Mouse (Mus musculus): Measurements from ENCODE around the gene Ctbp2.
A peak's percentile ranks its signal among the peaks of the same experiment; 100 is the strongest.

Gene Ctbp2

DNA sequence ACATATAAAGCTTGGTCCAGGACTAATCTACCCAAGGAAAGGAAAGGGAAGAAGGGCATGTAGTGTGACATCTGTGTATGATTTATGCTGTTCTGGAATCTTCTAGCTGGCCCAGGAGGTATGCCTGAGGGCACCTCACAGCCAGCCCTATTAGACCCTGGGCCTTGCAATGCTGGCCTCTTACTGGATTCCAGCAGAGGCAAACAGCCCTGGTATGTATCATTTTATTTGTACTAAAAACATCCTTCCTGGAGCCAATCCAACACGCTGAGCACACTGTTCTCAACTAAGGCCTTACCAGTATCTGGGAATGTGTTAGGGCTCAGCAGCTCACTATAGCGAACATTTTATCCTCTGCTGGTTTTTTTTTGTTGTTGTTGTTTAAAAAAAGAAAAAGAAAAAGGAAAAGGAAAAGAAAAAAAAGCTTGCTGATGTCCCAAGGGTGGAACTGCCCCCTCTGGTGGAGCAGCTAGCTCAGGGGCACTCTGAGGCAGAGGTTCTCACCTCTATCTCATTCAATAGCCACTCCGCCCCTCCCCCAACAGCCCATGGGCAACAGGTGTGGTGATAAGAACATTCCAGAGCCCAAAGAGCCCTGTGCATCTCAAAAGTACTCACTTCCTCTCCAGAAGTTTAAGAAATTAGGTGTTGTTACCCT, 83.3 kb downstream of the Ctbp2 start:
- DNase-seq (ENCODE audit: low spot score), result no peak

DNA sequence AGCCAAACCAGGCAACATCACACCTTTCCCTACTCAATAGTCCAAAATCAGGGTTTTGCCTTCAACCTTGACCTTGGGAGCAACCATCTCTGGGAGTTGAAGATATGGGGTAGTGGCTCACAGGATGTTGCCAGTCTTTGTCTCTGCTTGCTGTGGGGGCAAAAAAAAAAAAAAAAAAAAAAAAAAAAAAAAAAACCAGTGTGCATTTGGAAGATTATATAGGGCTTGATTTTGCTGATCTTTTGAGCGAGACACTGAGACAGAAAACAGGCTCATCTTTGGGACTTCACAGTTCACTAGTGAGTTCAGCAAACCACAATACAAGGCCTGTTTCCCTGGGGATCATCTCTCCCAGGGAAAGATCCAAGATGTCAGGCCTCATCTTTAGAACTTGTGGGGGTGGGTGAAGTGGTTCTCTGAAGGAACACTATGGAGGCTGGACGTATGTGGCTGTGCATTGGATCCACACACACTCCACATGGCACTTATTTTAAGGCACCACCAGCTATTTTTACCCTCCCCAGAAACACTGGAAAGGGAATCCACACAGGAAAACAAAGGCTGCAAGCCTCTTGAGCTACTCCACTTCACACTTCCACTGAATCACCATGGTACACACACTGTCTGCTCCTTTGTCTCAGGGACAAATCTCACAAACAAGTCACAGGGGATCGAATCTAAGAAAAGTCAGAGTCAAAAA, 84.4 kb downstream of the Ctbp2 start:
- no peak for DNase-seq (ENCODE audit: low spot score)

DNA sequence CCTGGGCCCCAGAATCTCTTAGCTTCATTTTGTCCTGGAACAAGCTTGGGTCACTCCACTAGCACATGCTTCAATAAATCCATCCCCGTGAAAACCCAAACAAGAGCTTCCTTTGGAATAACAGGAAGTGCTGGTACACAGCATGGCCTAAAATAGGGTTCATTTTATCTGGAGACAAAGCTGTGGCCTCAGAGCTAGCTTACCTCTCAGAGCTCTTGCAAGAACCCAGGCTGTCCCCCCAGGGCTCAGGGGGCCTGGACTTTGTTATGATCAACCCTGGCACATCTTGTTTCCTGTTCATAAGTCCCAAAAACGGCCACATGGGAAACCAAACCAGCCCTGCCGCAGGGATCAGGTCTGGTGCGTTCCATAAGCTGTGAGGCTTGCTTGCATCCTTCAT, 86.5 kb downstream of the Ctbp2 start:
- DNase-seq (ENCODE audit: low spot score), result no peak

DNA sequence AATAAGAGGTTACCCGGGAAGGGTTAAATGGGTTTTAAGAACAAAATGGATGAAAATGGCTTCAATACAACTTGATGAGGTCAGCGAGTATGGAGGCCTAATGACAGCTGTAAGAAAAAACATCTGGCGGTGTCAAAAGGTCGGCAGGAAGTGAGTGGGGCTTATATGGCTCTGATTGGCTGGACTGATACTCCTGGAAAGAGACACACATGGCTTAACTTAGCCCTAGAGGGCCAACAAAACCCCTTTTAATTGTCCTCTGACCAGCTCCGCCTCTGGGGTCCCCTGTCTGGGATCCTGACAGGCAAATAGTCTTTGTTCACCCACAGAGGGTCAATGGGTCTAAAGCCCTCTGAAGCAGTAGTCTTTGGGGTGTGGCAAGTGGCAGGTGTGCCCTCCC, 86.9 kb downstream of the Ctbp2 start:
- DNase-seq (ENCODE audit: low spot score), result peak; percentile 57

DNA sequence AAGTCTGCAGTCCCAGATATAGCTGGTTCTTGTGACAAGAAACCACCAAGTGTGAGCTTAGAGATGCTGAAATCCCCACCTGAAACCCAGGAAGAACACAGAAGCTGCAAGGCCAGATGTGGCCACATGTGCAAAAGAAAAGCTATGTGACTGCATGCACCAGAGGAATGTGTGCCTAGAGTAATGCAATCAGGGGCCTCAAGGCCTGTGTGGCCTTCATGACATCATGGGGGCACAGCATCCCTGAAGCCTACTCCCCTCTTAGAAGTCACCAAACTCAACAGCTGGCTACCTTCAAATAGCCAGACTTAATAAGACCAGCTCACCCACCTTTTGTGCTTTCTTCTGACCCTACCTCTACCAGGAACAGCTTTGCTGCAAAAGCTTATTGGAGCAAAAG, 88.3 kb downstream of the Ctbp2 start:
- DNase-seq (ENCODE audit: low spot score), result no peak

DNA sequence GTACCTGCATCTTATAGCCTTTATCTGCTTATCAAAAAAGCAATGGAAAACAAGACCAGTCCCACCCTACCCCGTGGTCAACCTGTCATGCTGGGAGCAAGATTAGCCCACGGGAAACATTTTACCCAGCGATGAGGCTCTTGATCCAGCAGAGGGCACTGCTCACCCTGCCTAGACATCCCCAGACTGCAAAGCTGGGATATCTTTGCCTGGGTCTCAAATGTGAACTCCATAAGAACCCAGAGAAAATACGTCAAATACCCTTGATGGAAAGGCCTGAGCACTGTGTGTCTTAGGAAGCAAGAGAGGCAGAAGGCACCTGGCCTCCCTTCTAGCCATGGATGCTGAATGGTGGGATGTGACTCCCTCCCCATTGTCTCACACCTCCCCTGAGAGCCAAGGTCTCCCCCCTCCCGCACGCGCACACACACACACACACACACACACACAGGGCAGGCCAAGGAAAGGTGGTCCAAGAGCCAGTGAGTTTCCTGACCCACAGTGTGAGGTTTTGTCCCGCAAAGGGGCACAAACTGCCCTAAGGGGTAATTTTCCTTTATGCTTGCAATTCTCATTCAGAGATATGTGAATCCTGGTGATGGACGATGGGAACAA, 91.5 kb downstream of the Ctbp2 start:
- DNase-seq (ENCODE audit: low spot score), result no peak

DNA sequence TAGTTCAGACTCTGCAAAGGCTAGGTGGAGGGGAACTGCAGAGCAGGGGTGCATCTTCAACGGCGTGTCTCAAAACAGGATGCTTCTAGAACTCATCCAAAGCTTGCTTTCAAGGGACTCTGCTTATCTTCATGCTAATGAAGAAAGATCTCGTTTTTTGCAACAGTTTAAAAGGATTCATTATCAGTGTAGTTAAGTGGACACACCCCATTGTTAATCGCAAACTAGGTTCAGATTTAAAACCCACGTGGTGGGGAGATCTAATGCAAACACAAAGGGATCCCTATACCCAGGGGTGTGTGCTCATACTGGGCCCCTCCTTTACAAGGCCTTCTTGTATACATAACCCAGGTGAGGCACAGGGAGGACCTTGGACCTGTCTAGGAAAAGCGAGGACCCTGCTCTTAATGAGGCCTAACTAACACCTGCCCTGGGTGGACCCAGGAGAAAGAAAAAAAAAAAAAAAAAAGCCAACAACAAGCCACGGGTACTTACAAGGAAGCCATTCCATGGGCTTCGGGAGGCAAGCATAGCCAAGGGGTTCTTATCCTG, 94.6 kb downstream of the Ctbp2 start:
- DNase-seq (ENCODE audit: low spot score), result no peak

DNA sequence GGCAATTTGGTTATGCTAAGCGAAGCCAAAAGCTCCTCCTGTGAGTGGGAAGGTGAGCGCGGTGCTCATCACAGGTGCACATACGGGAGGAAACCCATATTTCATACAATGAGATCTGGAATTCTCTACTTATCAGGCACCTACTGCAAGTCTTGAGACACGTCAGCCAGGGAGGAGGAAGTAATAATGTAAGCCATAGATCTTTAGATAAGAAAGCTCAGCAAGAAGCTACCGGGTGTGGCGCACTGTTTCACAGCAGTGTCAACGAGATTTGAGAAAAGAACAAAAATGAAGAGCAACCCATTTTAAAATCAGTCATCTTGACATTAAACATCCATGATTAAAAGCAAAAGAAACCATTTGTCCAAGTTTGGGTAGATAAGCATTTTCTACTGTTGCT, 95.2 kb downstream of the Ctbp2 start:
- no peak for DNase-seq (ENCODE audit: low spot score)

DNA sequence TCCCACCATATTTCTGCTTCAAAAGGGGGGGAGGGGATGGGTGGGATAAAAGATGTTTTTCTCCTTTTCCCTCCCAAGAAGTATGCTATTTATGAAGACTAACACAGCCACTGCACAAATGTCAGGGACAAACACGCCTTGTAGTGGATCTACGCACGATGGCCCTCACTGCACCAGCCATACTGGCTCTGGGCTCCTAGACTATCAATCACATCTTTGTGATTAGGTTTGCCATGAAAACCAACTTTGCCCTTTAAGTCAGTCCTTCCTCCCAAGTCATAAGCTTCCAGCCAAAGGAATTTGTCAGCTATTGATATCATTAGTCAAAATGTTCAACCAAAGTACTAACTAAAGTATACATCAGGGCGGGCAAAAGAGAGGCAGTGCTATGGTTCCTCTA, 96.2 kb downstream of the Ctbp2 start:
- DNase-seq (ENCODE audit: low spot score), result no peak

DNA sequence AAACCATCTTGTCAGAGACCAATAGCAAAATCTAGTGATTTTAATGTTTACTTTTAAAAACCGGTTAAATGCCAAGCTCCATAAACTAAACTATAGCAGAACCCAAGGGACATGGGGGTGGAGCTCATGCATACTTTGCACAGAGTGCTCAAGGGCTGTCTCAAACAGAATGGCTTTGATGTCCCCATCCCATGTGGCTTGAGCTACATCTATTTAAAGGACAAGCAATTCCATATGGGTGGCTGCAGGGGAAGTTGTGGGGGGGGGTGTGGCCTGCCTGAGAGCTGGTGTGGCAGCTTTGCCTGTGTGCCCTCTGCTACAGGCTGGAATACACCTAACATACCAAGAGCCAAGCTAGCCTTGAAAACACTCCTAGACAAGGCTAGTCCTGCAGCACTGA, 99.5 kb downstream of the Ctbp2 start:
- DNase-seq (ENCODE audit: low spot score), result no peak

DNA sequence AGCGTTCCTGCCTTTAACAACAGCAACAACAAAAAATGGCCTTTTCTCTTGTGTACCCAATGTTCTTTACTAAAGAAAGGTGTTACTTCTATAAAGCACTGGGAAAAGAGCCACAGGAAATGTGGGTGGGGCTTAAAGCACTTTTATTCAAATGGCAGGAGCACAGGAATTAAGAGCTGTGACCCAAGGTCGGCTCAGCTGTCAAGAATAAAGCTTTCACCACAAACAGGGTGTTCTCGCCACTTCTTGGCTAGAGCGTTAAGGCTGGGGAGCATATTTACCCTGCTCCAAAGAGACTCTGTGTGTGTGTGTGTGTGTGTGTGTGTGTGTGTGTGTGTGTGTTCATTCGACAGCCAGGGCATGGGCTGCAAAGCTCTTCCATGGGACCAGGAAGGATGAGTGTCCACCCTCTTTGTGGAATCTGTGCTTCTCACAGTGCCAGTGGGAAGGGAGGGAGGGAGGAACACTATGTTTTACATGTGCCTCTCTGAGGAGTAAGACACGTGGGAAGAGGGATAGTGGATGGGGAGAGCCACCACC, 104.6 kb downstream of the Ctbp2 start:
- DNase-seq (ENCODE audit: low spot score), result no peak

DNA sequence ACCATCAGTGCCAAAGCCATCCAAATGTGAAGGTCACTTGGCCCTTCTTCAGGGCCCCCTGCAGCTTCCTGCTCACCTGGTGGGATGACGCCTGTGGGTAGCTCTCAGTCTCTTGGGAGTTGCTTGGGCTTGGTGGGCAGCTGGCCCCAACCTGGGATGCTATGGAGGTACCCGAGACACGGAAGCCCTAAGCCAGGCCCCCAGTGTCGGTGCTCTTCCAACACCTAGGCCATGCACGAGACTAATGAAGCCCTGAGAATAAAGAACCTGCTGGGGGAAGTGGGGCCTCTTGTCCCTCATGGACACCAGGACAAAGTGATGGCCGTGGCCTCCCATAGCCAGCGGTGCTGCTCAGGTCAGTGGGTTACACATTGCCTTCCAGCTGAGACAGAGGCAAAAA, 105.2 kb downstream of the Ctbp2 start:
- DNase-seq (ENCODE audit: low spot score), result no peak

DNA sequence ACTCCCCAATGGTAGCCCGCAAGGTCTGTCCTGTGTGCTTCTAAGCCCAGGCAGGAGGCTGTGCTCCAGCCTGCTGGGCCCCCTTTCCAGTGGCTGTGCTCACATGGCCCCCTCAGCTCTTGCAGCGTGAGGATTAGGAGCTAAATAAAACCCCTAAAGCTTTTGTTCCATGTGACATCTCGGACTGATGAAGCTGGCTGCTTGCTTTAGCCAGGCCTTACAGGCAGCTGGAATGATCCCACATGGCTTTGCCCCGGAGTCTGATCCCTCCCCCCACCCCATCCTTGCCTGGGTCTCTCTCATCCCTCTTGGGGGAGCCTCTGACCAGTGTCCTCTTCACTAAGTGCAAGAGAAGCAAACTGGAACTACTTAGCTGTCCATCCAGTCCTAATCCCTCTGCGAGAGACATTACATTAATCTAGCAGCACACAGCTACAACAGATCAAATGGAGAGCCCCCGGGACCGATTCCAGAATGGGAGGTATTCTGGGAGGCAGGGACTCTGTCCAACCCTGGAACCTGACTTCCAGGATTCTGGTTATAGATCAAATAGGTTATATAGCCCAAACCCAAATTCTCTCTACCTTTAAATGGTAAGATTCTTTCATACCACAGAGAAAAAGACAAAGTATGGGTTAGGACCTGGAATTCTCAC, 108.6 kb downstream of the Ctbp2 start:
- no peak for DNase-seq (ENCODE audit: low spot score)

DNA sequence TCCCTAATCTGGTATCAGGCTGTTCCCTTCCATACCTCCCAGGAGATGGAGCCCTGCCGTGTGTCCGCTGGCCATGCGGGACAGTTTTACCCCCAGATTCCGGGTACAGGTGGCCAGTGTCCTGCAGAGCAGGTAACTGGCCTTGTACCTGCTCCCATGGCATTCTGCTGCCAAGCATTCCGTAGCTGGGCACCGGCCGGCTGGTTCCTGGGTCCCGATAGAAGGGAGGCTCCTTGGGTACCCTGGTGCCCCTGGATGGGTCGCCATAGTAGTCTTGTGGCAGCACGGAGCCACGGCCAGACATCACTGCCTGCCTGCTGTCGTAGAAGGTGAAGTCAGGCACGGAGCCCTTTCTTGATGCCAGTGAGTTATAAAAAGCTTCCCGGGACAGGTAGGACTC, 109.5 kb downstream of the Ctbp2 start:
- no peak for DNase-seq (ENCODE audit: low spot score)

DNA sequence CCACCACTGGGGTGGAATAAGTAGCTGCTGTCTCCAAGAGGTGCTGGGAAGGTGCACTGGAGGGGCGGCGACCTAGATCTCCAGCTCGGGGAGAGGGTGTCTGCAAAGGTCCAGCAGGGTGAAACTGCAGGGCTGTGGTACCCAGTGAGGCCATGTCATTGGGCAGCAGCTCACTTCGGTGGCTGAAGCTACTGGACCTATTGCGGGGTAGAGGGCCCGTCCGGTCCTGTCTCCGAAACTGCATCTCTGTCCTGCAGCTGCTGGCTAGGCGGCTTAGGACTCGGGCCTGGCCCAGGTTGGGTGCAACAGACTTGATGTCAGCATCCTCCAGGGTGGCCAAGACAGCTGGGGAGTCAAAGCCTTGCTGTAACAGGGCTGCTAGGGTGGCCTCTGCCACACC, 110.2 kb downstream of the Ctbp2 start:
- no peak for DNase-seq (ENCODE audit: low spot score)

DNA sequence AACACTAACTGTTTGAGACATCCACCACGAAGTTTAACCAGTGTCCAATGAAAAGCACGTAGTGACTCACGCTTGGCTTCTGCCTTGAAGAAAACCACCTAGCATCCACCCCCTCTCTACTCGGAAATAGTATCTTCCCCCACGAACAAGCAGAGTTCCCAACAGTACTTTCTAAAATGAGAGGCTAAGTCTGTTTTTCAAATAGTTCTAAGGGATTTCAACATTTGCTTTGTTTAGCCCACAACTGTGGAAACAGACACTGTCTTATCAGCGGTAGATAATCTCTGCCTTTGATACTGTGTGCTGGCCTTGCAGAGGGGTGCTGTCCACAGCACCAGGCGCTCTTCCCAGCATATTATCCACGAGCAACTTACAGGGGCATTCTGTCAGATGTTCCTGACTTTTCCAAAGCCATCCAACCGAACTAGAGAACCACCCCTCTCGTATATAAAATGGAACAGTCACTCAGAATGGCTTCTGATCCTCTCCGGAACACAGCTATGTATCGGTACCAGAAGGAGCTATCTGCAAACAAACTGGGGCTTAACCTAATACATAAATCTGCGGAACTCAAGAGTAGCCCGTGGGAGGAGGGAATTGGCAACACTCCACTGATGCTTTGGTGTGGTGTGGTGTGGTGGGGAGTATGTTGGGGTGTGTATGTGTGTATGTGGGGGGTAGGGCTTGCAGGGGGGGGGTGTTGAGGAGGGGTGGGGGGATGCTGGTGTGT, 111.4 kb downstream of the Ctbp2 start:
- DNase-seq (ENCODE audit: low spot score), result peak; percentile 64

DNA sequence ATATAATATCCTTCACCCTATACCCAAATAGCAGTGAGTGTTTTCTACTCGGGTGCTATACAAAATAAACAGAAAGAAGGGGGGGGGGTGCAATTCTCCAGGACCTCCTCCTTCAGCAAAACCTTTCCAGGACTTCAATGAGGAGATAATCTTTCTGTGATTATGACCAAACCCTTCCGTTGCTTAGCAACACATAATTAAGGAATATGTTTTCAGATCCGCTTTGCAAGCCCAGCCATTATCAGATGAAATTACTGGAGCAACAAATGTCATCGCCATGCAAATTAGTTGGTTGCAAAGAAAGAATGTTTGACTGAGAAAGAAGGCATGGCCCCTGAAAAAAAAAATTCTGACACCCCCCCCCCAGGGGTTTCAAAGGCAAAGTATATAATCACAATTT, 112.5 kb downstream of the Ctbp2 start:
- DNase-seq (ENCODE audit: low spot score), result no peak

DNA sequence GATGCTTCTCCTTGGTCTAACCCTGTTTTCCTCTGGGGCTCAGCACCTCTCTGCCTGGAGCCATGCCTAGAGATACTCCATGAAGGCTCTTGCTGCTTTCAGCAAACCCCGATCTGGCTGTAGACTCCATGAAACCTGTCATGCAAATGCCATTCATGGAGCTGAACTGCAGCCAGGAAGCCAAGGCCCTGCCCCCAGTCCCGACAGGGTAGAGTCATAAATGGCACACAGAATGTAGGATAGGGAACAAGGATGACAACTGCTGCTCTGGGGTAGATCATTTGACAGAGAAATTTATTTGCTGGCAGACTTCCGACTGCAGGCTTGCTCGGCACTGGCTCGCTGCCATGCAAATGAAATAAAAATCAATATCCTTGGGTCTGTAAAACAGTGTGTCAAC, 113.0 kb downstream of the Ctbp2 start:
- no peak for DNase-seq (ENCODE audit: low spot score)

DNA sequence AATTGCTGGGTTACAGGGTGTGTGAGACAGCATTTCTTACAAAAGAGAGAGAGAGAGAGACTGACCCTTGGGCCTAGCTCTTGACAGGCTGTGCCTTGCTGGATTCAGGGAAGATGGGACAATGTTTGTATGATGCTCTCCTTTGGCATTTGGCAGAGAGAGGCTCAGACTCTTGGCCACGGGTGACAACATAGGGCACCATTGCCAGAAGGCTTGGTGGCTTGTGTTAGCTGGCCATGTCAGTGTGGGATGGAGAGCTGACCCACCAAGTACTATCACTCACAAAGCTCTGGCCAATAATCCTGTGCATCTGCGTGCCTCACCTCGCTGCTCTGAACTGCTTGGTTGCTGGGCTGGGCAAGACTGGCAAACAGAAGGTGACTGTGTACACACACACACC, 113.7 kb downstream of the Ctbp2 start:
- DNase-seq (ENCODE audit: low spot score), result no peak

DNA sequence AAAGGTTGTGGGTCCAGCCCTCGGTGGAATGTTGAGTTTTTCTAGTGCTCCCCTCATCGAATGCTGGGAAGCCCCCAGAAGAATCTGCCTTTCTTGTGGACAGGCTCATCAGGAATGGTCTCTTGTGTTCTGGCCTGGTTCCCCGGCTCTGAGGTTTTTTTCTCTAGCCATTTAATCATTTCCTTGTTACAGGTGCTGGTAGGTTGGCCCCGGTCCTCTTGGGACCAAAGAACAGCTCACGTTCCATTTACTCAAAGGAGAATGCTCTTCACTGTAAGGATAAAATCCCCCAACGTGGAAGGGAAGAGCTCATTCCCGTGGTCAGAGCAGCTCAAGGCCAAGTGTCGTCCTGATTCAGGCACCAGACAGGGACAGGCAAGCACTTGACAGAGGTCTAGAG, 114.5 kb downstream of the Ctbp2 start:
- DNase-seq (ENCODE audit: low spot score), result no peak

DNA sequence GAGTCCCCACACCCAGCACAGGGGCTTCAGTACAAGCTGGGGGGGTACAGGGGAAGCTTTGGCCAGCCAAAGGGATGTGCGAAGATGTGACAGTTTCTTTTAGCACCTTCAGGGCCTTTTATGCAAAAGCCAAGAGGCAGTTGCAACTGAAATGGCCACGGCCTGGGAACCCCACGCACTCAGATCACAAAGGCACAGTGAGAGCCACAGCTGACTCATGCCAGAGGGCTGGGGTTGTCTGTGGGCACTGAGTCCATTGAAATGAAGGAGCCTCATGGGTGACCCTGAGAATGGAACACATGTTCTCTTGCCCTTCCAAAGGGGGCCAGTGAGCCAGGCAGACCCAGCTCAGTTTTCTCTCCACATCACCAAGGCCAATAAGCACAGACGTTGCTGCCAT, 115.5 kb downstream of the Ctbp2 start:
- DNase-seq (ENCODE audit: low spot score), result no peak

DNA sequence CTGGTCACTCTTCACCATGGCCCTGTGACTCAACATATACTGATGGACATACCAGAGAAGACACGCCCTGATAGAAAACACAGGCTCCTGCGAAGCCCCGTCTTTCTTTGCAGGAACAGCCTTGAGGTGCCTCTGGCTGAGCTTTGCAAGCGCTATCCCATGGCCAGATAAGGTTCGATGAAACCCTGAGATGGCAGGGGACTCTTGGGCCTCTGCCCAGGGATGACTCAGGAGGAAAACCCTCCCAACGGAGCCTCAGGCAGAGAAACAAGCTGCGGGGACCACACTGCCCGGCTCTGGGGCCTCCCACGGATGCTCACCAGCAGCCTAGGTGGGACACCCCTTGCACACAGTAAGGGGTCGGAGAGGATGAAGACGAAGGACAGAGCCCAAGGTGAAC, 116.8 kb downstream of the Ctbp2 start:
- no peak for DNase-seq (ENCODE audit: low spot score)
